Mouse (Mus musculus): ENCODE measurements around the gene Hist1h3c. TPM values are rescaled to one million over a fixed set of nuclear protein-coding genes. Genes with fewer than 3 reads are reported as not detected.
"Not testable (repeated sequence)": the region's sequence is repeated elsewhere in the genome, so short reads cannot be mapped to it uniquely, and the experiment has no call there.

Gene Hist1h3c
- polyA plus RNA-seq, 1 experiment, result 2.9 TPM

GRCm38 (mm10) chr13:23764324-23765171, 19.1 kb upstream of the Hist1h3c start:
- DNase-seq, result no peak
- Histone ChIP-seq H3K4me1 (ENCODE audit: control insufficient read depth, insufficient read depth, low read length) (peaks cover 2% of the 10 kb centered on the region; the same call in 1 of the 2 replicates), H3K4me3 (replicated peaks; ENCODE audit: extremely low read depth, low read depth, low read length) (no peak overlapping the region)
- TF ChIP-seq POLR2A (IDR thresholded peaks at IDR 0.05; ENCODE audit: borderline replicate concordance, extremely low read depth, low read depth, low read length) (no peak), CTCF (IDR thresholded peaks at IDR 0.05; ENCODE audit: insufficient read depth, low read length) (no peak)
- WGBS, result 49% methylated on average over 12 of the region's 12 CpGs

DNA sequence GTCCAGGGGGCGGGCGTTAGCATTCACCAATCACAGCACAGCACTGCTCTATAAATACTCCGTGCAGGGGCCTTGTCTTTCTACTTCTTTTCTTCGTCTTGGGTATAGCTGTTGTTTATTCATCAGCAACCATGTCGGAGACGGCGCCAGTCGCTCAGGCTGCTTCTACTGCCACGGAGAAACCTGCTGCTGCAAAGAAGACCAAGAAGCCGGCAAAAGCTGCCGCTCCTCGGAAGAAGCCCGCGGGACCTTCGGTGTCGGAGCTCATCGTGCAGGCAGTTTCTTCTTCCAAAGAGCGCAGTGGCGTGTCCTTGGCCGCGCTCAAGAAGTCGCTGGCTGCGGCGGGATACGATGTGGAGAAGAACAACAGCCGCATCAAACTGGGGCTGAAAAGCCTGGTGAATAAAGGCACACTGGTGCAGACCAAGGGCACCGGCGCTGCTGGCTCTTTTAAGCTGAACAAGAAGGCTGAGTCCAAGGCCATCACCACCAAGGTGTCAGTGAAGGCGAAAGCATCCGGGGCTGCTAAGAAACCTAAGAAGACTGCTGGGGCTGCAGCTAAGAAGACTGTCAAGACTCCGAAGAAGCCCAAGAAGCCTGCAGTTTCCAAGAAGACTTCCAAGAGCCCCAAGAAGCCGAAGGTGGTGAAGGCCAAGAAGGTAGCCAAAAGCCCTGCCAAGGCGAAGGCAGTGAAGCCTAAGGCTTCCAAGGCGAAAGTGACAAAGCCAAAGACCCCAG, 18.4 kb upstream of the Hist1h3c start, which contains the start of gene Hist1h1a:
Hist1h1a (plus strand) TSS at position 81 of the 738 bp plus-strand sequence.
- H3K4me3 ChIP-seq (replicated peaks; ENCODE audit: extremely low read depth, low read depth, low read length), result peak within 1 kb of the TSS; percentile 80
- TF ChIP-seq CTCF (IDR thresholded peaks at IDR 0.05; ENCODE audit: insufficient read depth, low read length) (no peak), POLR2A (IDR thresholded peaks at IDR 0.05; ENCODE audit: borderline replicate concordance, extremely low read depth, low read depth, low read length) (peak; percentile 77; the same call in 1 of the 2 replicates)
- 3% methylated on average over 34 of the region's 34 CpGs for WGBS
- H3K4me1 ChIP-seq (ENCODE audit: control insufficient read depth, insufficient read depth, low read length), result peaks cover 2% of the 10 kb centered on the region; the same call in 1 of the 2 replicates
- DNase-seq, result peak; percentile 72

GRCm38 (mm10) chr13:23763242-23763585, 17.8 kb upstream of the Hist1h3c start:
- DNase-seq, result no peak
- TF ChIP-seq CTCF (IDR thresholded peaks at IDR 0.05; ENCODE audit: insufficient read depth, low read length), result no peak
- TF ChIP-seq POLR2A (IDR thresholded peaks at IDR 0.05; ENCODE audit: borderline replicate concordance, extremely low read depth, low read depth, low read length), result no peak
- WGBS, result 1% methylated on average over 10 of the region's 10 CpGs
- H3K4me3 ChIP-seq (replicated peaks; ENCODE audit: extremely low read depth, low read depth, low read length), result peak overlapping the region; percentile 80
- H3K4me1 ChIP-seq (ENCODE audit: control insufficient read depth, insufficient read depth, low read length), result peaks cover 2% of the 10 kb centered on the region; the same call in 1 of the 2 replicates

GRCm38 (mm10) chr13:23761871-23762821, 16.7 kb upstream of the Hist1h3c start, which contains the start of gene Hist1h3a:
TSS of gene Hist1h3a (minus strand) at chr13:23762386.
- H3K4me3 ChIP-seq (replicated peaks; ENCODE audit: extremely low read depth, low read depth, low read length), result peak within 1 kb of the TSS; percentile 65
- DNase-seq, result peak; percentile 58
- peak; percentile 46; the same call in 1 of the 2 replicates for TF ChIP-seq POLR2A (IDR thresholded peaks at IDR 0.05; ENCODE audit: borderline replicate concordance, extremely low read depth, low read depth, low read length)
- WGBS, result under 1% methylated on average over 30 of the region's 52 CpGs
- not testable (repeated sequence) for H3K4me1 ChIP-seq (ENCODE audit: control insufficient read depth, insufficient read depth, low read length)

DNA sequence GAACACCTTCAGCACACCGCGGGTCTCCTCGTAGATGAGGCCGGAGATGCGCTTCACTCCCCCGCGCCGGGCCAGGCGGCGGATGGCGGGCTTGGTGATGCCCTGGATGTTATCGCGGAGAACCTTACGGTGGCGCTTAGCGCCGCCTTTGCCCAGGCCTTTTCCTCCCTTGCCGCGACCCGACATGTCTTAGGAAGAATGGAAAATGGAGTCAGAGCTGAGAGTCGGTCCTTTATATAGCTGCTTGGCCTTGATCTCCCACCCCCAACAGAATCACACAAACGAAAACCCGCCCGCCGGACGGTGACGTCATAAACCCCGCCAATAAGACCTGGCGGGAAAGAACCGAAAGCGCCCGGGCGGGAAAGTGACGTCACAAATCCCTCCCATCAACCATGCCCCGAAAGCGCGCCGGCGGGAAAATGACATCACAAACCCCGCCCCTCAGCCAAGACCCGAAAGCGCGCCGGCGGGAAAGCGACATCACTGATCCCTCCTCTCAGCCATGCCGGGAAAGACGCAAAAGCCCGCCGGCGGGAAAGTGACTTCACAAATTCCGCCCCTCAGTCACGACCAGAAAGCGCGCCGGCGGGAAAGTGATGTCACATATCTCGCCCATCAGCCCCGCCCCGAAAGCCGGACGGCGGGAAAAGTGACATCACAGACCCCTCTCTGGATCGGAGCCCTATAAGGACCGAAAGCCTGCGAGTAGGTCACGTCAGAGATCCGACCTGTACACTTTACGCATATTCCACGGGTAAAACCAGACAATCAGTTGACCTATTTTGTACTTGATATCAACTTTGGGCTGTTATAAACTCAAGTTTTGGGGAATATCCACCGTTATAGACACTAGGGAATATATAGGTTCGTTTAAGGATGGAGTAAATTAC, 15.8 kb upstream of the Hist1h3c start, which contains the start of gene Hist1h4a:
Hist1h4a (minus strand) TSS at position 259 of the 893 bp plus-strand sequence.
- TF ChIP-seq POLR2A (IDR thresholded peaks at IDR 0.05; ENCODE audit: borderline replicate concordance, extremely low read depth, low read depth, low read length), result peak; percentile 82
- TF ChIP-seq CTCF (IDR thresholded peaks at IDR 0.05; ENCODE audit: insufficient read depth, low read length), result no peak
- peak; percentile 95 for DNase-seq
- WGBS, result under 1% methylated on average over 67 of the region's 72 CpGs
- Histone ChIP-seq H3K4me1 (ENCODE audit: control insufficient read depth, insufficient read depth, low read length) (peaks cover 2% of the 10 kb centered on the region), H3K4me3 (replicated peaks; ENCODE audit: extremely low read depth, low read depth, low read length) (peak within 1 kb of the TSS; percentile 65)

GRCm38 (mm10) chr13:23760240-23760971, 15.0 kb upstream of the Hist1h3c start:
- DNase-seq, result no peak
- peak overlapping the region; percentile 19 for H3K4me3 ChIP-seq (replicated peaks; ENCODE audit: extremely low read depth, low read depth, low read length)
- peaks cover 2% of the 10 kb centered on the region for H3K4me1 ChIP-seq (ENCODE audit: control insufficient read depth, insufficient read depth, low read length)
- TF ChIP-seq POLR2A (IDR thresholded peaks at IDR 0.05; ENCODE audit: borderline replicate concordance, extremely low read depth, low read depth, low read length), result no peak
- no peak for TF ChIP-seq CTCF (IDR thresholded peaks at IDR 0.05; ENCODE audit: insufficient read depth, low read length)
- WGBS, result 1% methylated on average over 26 of the region's 27 CpGs

- WGBS, result 39% methylated on average over 1 of the region's 1 CpGs
- no peak for DNase-seq
- H3K4me3 ChIP-seq (replicated peaks; ENCODE audit: extremely low read depth, low read depth, low read length), result no peak overlapping the region
Observed at GRCm38 (mm10) chr13:23759916-23760239, 14.5 kb upstream of the Hist1h3c start.

More at GRCm38 (mm10) chr13:23759916-23760239, 14.5 kb upstream of the Hist1h3c start:
- no peak for TF ChIP-seq CTCF (IDR thresholded peaks at IDR 0.05; ENCODE audit: insufficient read depth, low read length)
- TF ChIP-seq POLR2A (IDR thresholded peaks at IDR 0.05; ENCODE audit: borderline replicate concordance, extremely low read depth, low read depth, low read length), result no peak
- peaks cover 2% of the 10 kb centered on the region for H3K4me1 ChIP-seq (ENCODE audit: control insufficient read depth, insufficient read depth, low read length)
